Mouse (Mus musculus): ENCODE data around the gene Plxna4.

- TF ChIP-seq POLR2A (IDR thresholded peaks at IDR 0.05; ENCODE audit: borderline replicate concordance, low read depth, low read length) (no peak), CTCF (IDR thresholded peaks at IDR 0.05; ENCODE audit: low read depth, low read length) (no peak)
These were observed 385.3 kb downstream of the Plxna4 start for GRCm38 (mm10) chr6:32202664-32203192.
